Mouse (Mus musculus): ENCODE measurements at regions not wholly inside any gene's neighbourhood (a gene's known extent, or its start where the extent isn't known, plus 50 kb on each side); places are given as distances from the start of the nearest gene placed in this dataset.

DNA sequence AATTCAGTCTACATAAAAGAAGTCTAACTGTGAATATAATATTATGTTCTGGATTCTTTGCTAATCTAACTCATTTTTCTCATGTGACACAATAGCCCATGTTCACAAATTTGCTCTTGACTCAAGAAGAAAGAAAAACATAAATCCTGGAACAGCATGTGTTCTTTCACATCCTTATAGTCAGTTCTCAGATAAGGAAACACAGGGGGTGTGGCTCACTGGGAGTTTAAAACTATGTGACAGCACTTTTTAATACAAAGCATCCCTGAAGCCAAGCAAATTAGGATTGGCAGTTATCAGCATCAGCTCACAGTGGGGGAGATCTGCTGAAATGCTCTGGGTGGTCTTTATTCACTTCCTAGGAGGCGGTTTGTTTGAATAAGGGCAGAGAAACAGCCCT, 747.6 kb upstream of the Alcam start:
- no peaks in the 10 kb centered on the region for H3K9me3 ChIP-seq
- H3K4me3 ChIP-seq (replicated peaks), result no peak overlapping the region
- H3K9ac ChIP-seq (replicated peaks), result no peak overlapping the region
- H3K4me1 ChIP-seq (replicated peaks), result no peaks in the 10 kb centered on the region
- WGBS, result 55% methylated on average over 1 of the region's 1 CpGs
- H3K4me2 ChIP-seq, result no peak overlapping the region
- H3K27ac ChIP-seq, result no peak overlapping the region
- no peak for ATAC-seq (ENCODE audit: insufficient number of reproducible peaks, insufficient read depth, low FRiP score, low TSS enrichment, low read depth)
- no peaks in the 10 kb centered on the region for H3K36me3 ChIP-seq
- H3K27me3 ChIP-seq, result no peaks in the 10 kb centered on the region

- no peak for ATAC-seq (ENCODE audit: insufficient number of reproducible peaks, insufficient read depth, low FRiP score, low TSS enrichment, low read depth)
- H3K4me3 ChIP-seq (replicated peaks), result no peak overlapping the region
- H3K36me3 ChIP-seq, result no peaks in the 10 kb centered on the region
- H3K27me3 ChIP-seq, result no peaks in the 10 kb centered on the region
- no peak overlapping the region for H3K27ac ChIP-seq
- no peak overlapping the region for H3K9ac ChIP-seq (replicated peaks)
- WGBS, result 56% methylated on average over 3 of the region's 3 CpGs
- H3K9me3 ChIP-seq, result no peaks in the 10 kb centered on the region
- no peak overlapping the region for H3K4me2 ChIP-seq
- no peaks in the 10 kb centered on the region for H3K4me1 ChIP-seq (replicated peaks)
Observed at GRCm38 (mm10) chr16:53186444-53186843, 732.6 kb upstream of the Alcam start.

- no peak overlapping the region for H3K27ac ChIP-seq
- H3K9ac ChIP-seq (replicated peaks), result no peak overlapping the region
- no peak overlapping the region for H3K4me3 ChIP-seq (replicated peaks)
- no peak overlapping the region for H3K4me2 ChIP-seq
- no peaks in the 10 kb centered on the region for H3K36me3 ChIP-seq
- H3K27me3 ChIP-seq, result no peaks in the 10 kb centered on the region
- no peak for ATAC-seq (ENCODE audit: insufficient number of reproducible peaks, insufficient read depth, low FRiP score, low TSS enrichment, low read depth)
- H3K9me3 ChIP-seq, result no peaks in the 10 kb centered on the region
- no peaks in the 10 kb centered on the region for H3K4me1 ChIP-seq (replicated peaks)
Observed at GRCm38 (mm10) chr16:53156352-53156751, 702.5 kb upstream of the Alcam start.

GRCm38 (mm10) chr16:53130677-53131076, 676.8 kb upstream of the Alcam start:
- H3K4me2 ChIP-seq, result no peak overlapping the region
- H3K4me3 ChIP-seq (replicated peaks), result no peak overlapping the region
- H3K27me3 ChIP-seq, result no peaks in the 10 kb centered on the region
- H3K27ac ChIP-seq, result no peak overlapping the region
- no peak for ATAC-seq (ENCODE audit: insufficient number of reproducible peaks, insufficient read depth, low FRiP score, low TSS enrichment, low read depth)
- no peaks in the 10 kb centered on the region for H3K9me3 ChIP-seq
- no peaks in the 10 kb centered on the region for H3K36me3 ChIP-seq
- WGBS, result 92% methylated on average over 2 of the region's 2 CpGs
- H3K9ac ChIP-seq (replicated peaks), result no peak overlapping the region
- H3K4me1 ChIP-seq (replicated peaks), result no peaks in the 10 kb centered on the region

DNA sequence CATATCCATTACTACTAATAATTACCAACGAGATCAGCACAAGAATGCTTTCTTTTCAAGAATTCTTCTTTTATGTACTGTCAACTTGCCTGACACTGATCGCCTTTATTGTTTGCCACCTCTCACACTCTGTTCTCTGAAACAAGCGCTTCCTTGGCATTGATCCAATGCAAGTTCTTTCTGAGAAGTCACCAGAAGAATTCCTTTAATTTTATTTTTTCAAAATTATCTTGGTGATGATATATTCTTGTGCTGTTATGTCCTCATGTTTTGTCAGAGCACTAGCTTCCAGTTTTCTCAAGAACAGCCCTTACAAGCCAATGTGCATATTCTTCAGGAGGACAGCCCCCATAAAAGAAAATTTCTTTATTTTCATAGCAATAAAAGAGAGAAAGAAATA, 654.9 kb upstream of the Alcam start:
- Histone ChIP-seq H3K4me1 (replicated peaks) (no peaks in the 10 kb centered on the region), H3K36me3 (no peaks in the 10 kb centered on the region), H3K4me2 (no peak overlapping the region), H3K9ac (replicated peaks) (no peak overlapping the region), H3K27ac (no peak overlapping the region), H3K4me3 (replicated peaks) (no peak overlapping the region), H3K9me3 (no peaks in the 10 kb centered on the region), H3K27me3 (no peaks in the 10 kb centered on the region)
- ATAC-seq (ENCODE audit: insufficient number of reproducible peaks, insufficient read depth, low FRiP score, low TSS enrichment, low read depth), result no peak
- WGBS, result 86% methylated on average over 3 of the region's 3 CpGs

GRCm38 (mm10) chr16:53095396-53095929, 641.6 kb upstream of the Alcam start:
- H3K36me3 ChIP-seq, result no peaks in the 10 kb centered on the region
- H3K4me1 ChIP-seq (replicated peaks), result no peaks in the 10 kb centered on the region
- H3K27me3 ChIP-seq, result no peaks in the 10 kb centered on the region
- H3K4me2 ChIP-seq, result no peak overlapping the region
- no peak overlapping the region for H3K9ac ChIP-seq (replicated peaks)
- no peak overlapping the region for H3K4me3 ChIP-seq (replicated peaks)
- H3K27ac ChIP-seq, result no peak overlapping the region
- 38% methylated on average over 2 of the region's 2 CpGs for WGBS
- ATAC-seq (ENCODE audit: insufficient number of reproducible peaks, insufficient read depth, low FRiP score, low TSS enrichment, low read depth), result no peak
- no peaks in the 10 kb centered on the region for H3K9me3 ChIP-seq

DNA sequence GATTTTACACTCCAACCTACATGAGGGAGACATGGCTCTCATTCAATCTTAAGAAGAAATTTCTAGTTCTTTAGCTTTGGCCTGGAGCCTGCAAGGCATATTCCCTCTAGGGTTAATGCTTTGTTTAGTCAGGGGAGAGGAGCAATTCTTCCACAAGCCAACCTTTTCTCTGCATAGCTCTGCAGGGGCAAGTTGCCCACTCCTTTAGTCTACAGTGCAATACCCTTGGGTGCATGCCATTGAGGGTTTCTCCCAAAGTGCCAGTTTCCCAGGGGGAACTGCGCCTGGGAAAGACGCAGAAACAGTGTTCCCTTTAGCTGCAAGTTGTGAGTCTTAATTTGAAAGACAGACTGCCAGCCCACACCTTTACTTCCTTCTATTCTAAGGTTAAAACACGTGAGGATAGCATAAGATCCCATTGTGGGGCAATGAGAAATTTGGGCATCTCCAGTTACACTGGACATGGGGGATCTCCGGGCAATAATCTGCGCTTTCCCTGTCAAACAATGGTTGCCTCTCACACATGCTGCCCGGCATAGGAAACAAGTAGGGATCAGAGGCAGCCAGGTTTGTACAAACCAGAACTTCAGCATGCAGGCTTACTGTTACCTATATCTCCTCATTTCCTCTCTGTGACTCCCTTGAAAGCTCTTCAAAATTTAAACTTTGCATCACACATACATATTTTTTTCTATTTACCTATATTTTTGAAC, 620.1 kb upstream of the Alcam start:
- Histone ChIP-seq H3K4me2 (no peak overlapping the region), H3K9me3 (no peaks in the 10 kb centered on the region), H3K4me3 (replicated peaks) (no peak overlapping the region), H3K27me3 (no peaks in the 10 kb centered on the region), H3K27ac (no peak overlapping the region), H3K9ac (replicated peaks) (no peak overlapping the region), H3K4me1 (replicated peaks) (no peaks in the 10 kb centered on the region), H3K36me3 (no peaks in the 10 kb centered on the region)
- 70% methylated on average over 6 of the region's 6 CpGs for WGBS
- no peak for ATAC-seq (ENCODE audit: insufficient number of reproducible peaks, insufficient read depth, low FRiP score, low TSS enrichment, low read depth)

DNA sequence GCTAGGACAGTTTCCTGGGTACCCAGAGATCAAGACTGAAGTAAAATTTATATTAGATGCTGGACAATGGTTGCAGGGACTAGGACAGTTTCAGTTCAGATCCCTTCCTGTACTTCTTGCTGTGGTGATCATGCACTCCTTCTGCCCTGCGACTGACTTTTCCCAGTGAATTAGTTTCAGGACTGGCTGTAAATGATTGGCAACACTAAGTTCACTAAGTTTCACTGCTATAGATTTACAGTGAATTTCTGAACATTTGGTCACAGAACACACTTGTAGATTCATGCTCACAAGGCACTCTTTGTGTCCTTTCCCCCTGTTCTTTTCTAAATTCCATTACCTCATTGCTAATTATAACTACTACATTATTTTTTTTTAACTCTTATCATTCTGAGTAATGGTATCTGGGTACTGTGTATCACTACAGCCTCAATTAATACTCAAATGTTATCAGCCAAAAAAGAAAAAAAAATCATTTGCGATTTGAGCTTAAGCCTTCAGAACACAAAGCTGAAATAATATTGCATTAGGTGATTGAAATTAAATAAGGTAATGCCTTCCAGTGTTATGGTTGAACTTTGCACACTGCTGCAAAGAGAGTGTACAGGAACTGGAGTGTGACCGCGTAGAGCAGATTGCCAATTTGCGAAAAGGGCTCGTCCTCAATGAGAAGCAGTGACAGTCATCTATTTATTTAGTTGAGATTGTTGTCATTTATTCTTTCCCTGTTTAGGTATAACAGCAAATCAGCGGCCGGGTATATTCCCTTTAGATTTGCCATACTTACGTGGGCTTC, 618.2 kb upstream of the Alcam start:
- Histone ChIP-seq H3K4me1 (replicated peaks) (no peaks in the 10 kb centered on the region), H3K36me3 (no peaks in the 10 kb centered on the region), H3K4me3 (replicated peaks) (no peak overlapping the region), H3K27me3 (no peaks in the 10 kb centered on the region), H3K9me3 (no peaks in the 10 kb centered on the region), H3K27ac (no peak overlapping the region), H3K9ac (replicated peaks) (no peak overlapping the region), H3K4me2 (no peak overlapping the region)
- 90% methylated on average over 9 of the region's 9 CpGs for WGBS
- ATAC-seq (ENCODE audit: insufficient number of reproducible peaks, insufficient read depth, low FRiP score, low TSS enrichment, low read depth), result no peak

DNA sequence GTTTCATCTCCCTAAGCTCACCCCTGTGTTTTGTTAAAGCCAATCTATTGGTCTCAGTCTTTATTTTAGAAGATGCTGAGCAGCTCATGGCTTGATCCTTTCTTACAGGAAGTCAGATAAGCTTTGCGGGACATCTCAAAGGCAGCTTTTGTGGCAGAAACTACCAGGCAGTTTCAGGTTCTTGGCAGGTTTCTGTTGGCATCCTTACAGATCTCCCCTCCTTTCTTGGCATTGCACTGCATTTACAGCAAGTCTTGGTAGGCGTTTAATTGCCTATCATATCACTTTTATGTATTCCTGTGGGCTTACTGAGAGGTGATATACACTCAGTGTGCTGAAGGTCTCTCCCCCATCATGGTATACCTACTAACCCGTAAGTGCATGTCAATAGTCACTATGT, 610.3 kb upstream of the Alcam start:
- H3K27me3 ChIP-seq, result no peaks in the 10 kb centered on the region
- no peaks in the 10 kb centered on the region for H3K4me1 ChIP-seq (replicated peaks)
- H3K9ac ChIP-seq (replicated peaks), result no peak overlapping the region
- H3K27ac ChIP-seq, result no peak overlapping the region
- no peak for ATAC-seq (ENCODE audit: insufficient number of reproducible peaks, insufficient read depth, low FRiP score, low TSS enrichment, low read depth)
- H3K4me3 ChIP-seq (replicated peaks), result no peak overlapping the region
- no peaks in the 10 kb centered on the region for H3K36me3 ChIP-seq
- no peaks in the 10 kb centered on the region for H3K9me3 ChIP-seq
- H3K4me2 ChIP-seq, result no peak overlapping the region
- 79% methylated on average over 3 of the region's 3 CpGs for WGBS

DNA sequence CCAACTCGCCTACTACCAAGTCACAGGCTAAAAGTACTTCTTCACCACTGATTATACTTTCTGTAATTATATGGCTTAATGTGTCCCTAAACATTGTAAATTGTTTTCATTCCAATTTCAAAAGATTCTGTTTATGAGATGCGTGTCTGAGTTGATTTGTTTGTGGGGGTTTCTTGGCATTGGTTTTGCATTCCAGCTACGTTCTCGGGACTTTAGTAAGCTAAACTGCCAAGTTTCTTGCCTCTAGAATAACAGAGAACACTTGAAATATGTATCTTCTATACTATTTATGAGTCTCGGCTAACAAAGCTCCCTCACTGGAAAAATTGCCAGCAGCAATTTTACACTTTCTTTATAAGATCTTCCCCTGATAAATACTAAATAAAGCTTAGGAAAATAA, 609.2 kb upstream of the Alcam start:
- H3K27me3 ChIP-seq, result no peaks in the 10 kb centered on the region
- WGBS, result 73% methylated on average over 5 of the region's 5 CpGs
- H3K4me1 ChIP-seq (replicated peaks), result no peaks in the 10 kb centered on the region
- ATAC-seq (ENCODE audit: insufficient number of reproducible peaks, insufficient read depth, low FRiP score, low TSS enrichment, low read depth), result no peak
- no peak overlapping the region for H3K9ac ChIP-seq (replicated peaks)
- H3K27ac ChIP-seq, result no peak overlapping the region
- H3K9me3 ChIP-seq, result no peaks in the 10 kb centered on the region
- H3K4me3 ChIP-seq (replicated peaks), result no peak overlapping the region
- H3K4me2 ChIP-seq, result no peak overlapping the region
- no peaks in the 10 kb centered on the region for H3K36me3 ChIP-seq

DNA sequence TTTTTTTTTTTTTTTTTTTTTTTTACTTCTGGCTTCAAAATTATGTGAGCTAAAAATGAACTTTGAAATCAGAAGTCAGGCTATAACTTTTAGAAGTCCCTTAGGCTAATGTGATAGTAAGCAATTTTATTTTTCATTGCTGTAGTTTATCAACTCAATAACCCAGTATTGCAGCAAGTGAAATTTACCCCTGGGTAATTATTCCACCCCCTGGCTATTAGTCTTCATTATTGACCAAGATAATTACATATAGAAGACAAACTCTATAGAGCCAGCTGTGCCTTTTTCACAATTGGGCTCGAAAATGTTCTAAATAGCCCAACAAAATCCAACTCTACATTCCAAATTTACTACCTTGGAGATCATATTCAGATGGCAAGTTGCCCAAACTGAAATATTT, 572.2 kb upstream of the Alcam start:
- H3K9me3 ChIP-seq, result no peaks in the 10 kb centered on the region
- no peaks in the 10 kb centered on the region for H3K27me3 ChIP-seq
- no peaks in the 10 kb centered on the region for H3K4me1 ChIP-seq (replicated peaks)
- H3K9ac ChIP-seq (replicated peaks), result no peak overlapping the region
- no peaks in the 10 kb centered on the region for H3K36me3 ChIP-seq
- no peak overlapping the region for H3K4me2 ChIP-seq
- no peak for ATAC-seq (ENCODE audit: insufficient number of reproducible peaks, insufficient read depth, low FRiP score, low TSS enrichment, low read depth)
- no peak overlapping the region for H3K4me3 ChIP-seq (replicated peaks)
- WGBS, result 65% methylated on average over 1 of the region's 1 CpGs
- H3K27ac ChIP-seq, result no peak overlapping the region
